Mouse (Mus musculus) cerebellum, adult 9-11 months (tissue): Measurements from ENCODE around the gene Fosl1.
"Not testable (repeated sequence)": the region's sequence is repeated elsewhere in the genome, so short reads cannot be mapped to it uniquely, and the experiment has no call there.

Source experiments
- DNase-seq: peaks from one replicate; pipeline ENCODE4 v3.0.0; 2022

The Fosl1 gene

GRCm38 (mm10) chr19:5447515-5448353 lies at the start of gene Fosl1:
Fosl1 (plus strand) TSS chr19:5447547.
- DNase-seq: peak; percentile 78

- DNase-seq: not testable (repeated sequence)
Measured at GRCm38 (mm10) chr19:5401073-5401472, 46.3 kb upstream of the Fosl1 start.

- no peak for DNase-seq
Measured at GRCm38 (mm10) chr19:5402293-5402692, 45.1 kb upstream of the Fosl1 start, which contains the start of gene Tsga10ip. Tsga10ip (minus strand) TSS chr19:5402526.

GRCm38 (mm10) chr19:5405924-5406323 lies 41.4 kb upstream of the Fosl1 start:
- no peak for DNase-seq

GRCm38 (mm10) chr19:5406531-5407126 lies 40.7 kb upstream of the Fosl1 start:
- peak; percentile 77 for DNase-seq

- DNase-seq: peak; percentile 79
Measured at GRCm38 (mm10) chr19:5407133-5407532, 40.2 kb upstream of the Fosl1 start.

GRCm38 (mm10) chr19:5408057-5409001 lies 39.0 kb upstream of the Fosl1 start:
- no peak for DNase-seq

GRCm38 (mm10) chr19:5409068-5409467 lies 38.3 kb upstream of the Fosl1 start:
- DNase-seq: no peak

GRCm38 (mm10) chr19:5410641-5411040 lies 36.7 kb upstream of the Fosl1 start:
- no peak for DNase-seq

GRCm38 (mm10) chr19:5411961-5412360 lies 35.4 kb upstream of the Fosl1 start:
- no peak for DNase-seq

GRCm38 (mm10) chr19:5413840-5414239 lies 33.5 kb upstream of the Fosl1 start:
- no peak for DNase-seq

GRCm38 (mm10) chr19:5414534-5414957 lies 32.8 kb upstream of the Fosl1 start:
- no peak for DNase-seq

- DNase-seq: no peak
Measured at GRCm38 (mm10) chr19:5418750-5419466, 28.4 kb upstream of the Fosl1 start.

- DNase-seq: no peak
Measured at GRCm38 (mm10) chr19:5419630-5420029, 27.7 kb upstream of the Fosl1 start.

GRCm38 (mm10) chr19:5420579-5420978 lies 26.8 kb upstream of the Fosl1 start:
- no peak for DNase-seq

- DNase-seq: no peak
Measured at GRCm38 (mm10) chr19:5421784-5422183, 25.6 kb upstream of the Fosl1 start.

- peak; percentile 72 for DNase-seq
Measured at GRCm38 (mm10) chr19:5422267-5422666, 25.1 kb upstream of the Fosl1 start.

- peak; percentile 62 for DNase-seq
Measured at GRCm38 (mm10) chr19:5422895-5423443, 24.4 kb upstream of the Fosl1 start.

GRCm38 (mm10) chr19:5423561-5423960 lies 23.8 kb upstream of the Fosl1 start:
- peak; percentile 68 for DNase-seq

GRCm38 (mm10) chr19:5424092-5424781 lies 23.1 kb upstream of the Fosl1 start:
- peak; percentile 88 for DNase-seq
